Mouse (Mus musculus): Measurements from ENCODE around the gene Hpgds. TPM values are rescaled to one million over a fixed set of nuclear protein-coding genes. Genes with fewer than 3 reads are reported as not detected.

The Hpgds gene
- polyA plus RNA-seq, 1 experiment from 2014 or later: 5.3 TPM

DNA sequence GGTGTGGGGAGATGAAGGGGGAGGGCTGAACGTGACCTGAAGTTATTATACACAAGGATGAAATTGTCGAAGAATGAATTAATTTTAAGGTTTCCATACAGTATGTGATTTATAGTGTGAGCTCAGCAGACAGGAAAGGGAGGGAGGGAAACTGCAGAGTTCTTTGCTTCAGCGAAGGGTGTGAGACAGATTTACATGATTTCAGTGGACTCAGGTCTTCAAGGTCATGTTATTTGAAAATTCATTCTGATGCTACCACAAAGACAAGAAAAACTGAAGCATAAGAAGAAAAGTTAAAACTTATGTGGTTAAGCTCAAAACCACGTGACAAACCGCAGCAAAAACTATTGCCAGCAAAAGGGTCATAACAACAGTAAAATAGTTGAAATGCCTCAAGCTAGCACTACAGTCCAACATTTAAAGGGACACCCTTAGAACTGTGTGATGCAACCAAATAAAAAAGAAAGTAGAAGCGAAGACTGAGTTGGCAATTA lies 3.9 kb downstream of the Hpgds start:
- DNase-seq (ENCODE audit: low spot score) (no peak), ATAC-seq (replicated peaks; ENCODE audit: low FRiP score) (no peak)
- H3K9ac ChIP-seq (ENCODE audit: low read depth, low read length): no peak overlapping the region
- H3K4me3 ChIP-seq (ENCODE audit: low read depth, low read length): no peak overlapping the region
- 72% methylated on average over 6 of the region's 6 CpGs for WGBS
- H3K9me3 ChIP-seq (ENCODE audit: control insufficient read depth, low read length): no peaks in the 10 kb centered on the region
- H3K4me2 ChIP-seq: no peak overlapping the region
- no peaks in the 10 kb centered on the region for H3K27me3 ChIP-seq (replicated peaks; ENCODE audit: control insufficient read depth, insufficient read depth, low read length)
- no peaks in the 10 kb centered on the region for H3K36me3 ChIP-seq (ENCODE audit: control insufficient read depth, insufficient read depth, low read length)
- no peak overlapping the region for H3K27ac ChIP-seq (ENCODE audit: low read depth, low read length)
- no peaks in the 10 kb centered on the region for H3K4me1 ChIP-seq (replicated peaks; ENCODE audit: control insufficient read depth, insufficient read depth, low read length)

DNA sequence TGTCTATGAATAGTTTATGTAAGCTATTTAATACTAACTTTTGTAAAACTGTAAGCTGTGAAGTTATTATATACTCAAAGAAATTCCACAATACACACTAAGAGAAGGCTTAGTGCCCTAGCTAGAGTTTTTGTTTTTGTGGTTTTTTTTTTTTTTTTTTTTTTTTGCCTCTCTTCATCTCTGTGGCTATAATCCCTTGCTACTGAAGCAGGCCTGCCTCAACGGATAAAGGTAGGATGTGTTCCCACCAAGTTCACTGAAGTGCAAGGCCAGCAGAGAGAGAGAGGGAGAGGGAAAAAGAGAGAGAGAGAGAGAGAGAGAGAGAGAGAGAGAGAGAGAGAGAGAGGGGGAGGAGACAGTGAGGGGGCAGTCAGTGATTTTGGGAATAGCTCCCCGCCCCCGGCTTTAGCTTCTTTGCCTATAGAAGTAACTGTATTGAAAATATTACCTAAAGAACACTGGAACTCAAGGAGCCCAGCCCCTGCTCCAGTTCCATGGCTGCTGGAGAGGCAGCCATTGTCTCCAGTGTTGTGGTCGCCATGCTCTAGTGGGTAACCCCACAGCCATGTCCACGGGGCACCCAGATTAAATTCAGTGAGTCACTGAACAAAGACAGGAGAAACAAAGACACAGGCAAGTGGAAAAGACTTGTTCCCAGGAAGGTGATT lies 4.5 kb downstream of the Hpgds start:
- Histone ChIP-seq H3K27ac (ENCODE audit: low read depth, low read length) (no peak overlapping the region), H3K9ac (ENCODE audit: low read depth, low read length) (no peak overlapping the region), H3K4me1 (replicated peaks; ENCODE audit: control insufficient read depth, insufficient read depth, low read length) (no peaks in the 10 kb centered on the region), H3K4me2 (no peak overlapping the region), H3K27me3 (replicated peaks; ENCODE audit: control insufficient read depth, insufficient read depth, low read length) (no peaks in the 10 kb centered on the region), H3K9me3 (ENCODE audit: control insufficient read depth, low read length) (no peaks in the 10 kb centered on the region), H3K4me3 (ENCODE audit: low read depth, low read length) (no peak overlapping the region), H3K36me3 (ENCODE audit: control insufficient read depth, insufficient read depth, low read length) (no peaks in the 10 kb centered on the region)
- 75% methylated on average over 5 of the region's 5 CpGs for WGBS
- DNase-seq (ENCODE audit: low spot score) (no peak), ATAC-seq (replicated peaks; ENCODE audit: low FRiP score) (no peak)

DNA sequence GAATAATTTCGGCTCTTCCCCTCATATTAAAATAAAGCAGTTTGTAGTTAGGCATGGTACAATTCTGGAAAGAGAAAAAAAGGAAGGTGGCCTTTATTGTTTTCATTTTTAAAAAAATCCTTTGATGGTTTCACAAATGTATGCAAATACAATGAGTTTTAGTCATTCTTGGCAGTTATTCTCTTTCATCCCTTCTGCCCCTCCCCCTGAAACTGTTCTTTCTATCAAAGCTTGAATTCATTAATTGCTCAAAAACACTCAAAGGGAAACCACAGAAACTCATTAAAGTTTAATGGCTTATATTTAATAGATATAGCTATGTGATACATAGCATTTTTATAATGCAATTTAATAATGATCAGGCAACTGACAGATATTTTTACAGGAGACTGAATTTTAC lies 6.5 kb downstream of the Hpgds start:
- H3K4me1 ChIP-seq (replicated peaks; ENCODE audit: control insufficient read depth, insufficient read depth, low read length): no peaks in the 10 kb centered on the region
- no peak overlapping the region for H3K4me2 ChIP-seq
- no peak overlapping the region for H3K27ac ChIP-seq (ENCODE audit: low read depth, low read length)
- no peak for ATAC-seq (replicated peaks; ENCODE audit: low FRiP score)
- H3K27me3 ChIP-seq (replicated peaks; ENCODE audit: control insufficient read depth, insufficient read depth, low read length): no peaks in the 10 kb centered on the region
- 89% methylated on average over 1 of the region's 1 CpGs for WGBS
- H3K36me3 ChIP-seq (ENCODE audit: control insufficient read depth, insufficient read depth, low read length): no peaks in the 10 kb centered on the region
- DNase-seq (ENCODE audit: low spot score): no peak
- H3K9ac ChIP-seq (ENCODE audit: low read depth, low read length): no peak overlapping the region
- no peaks in the 10 kb centered on the region for H3K9me3 ChIP-seq (ENCODE audit: control insufficient read depth, low read length)
- H3K4me3 ChIP-seq (ENCODE audit: low read depth, low read length): no peak overlapping the region

DNA sequence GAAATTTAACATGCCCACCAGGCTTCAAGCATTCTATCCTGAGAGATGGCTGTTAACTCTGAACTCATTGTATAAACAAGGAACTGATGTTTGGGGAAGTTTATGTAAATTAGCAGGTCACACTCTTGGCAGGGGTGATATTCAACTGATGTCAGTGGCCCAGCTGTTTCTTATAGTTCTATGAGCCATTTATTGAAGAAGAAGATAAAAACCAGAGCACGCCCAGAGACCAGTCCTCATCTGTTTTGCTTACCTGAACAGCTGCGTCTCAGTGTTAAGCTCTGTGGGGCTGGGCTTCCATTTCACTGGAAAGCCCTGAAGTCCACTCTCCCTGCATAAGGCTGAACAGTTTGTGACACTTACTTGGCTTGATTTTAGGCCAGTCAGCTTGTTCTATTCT lies 6.9 kb downstream of the Hpgds start:
- H3K9me3 ChIP-seq (ENCODE audit: control insufficient read depth, low read length): no peaks in the 10 kb centered on the region
- WGBS: 59% methylated on average over 2 of the region's 2 CpGs
- H3K27ac ChIP-seq (ENCODE audit: low read depth, low read length): no peak overlapping the region
- no peaks in the 10 kb centered on the region for H3K27me3 ChIP-seq (replicated peaks; ENCODE audit: control insufficient read depth, insufficient read depth, low read length)
- H3K36me3 ChIP-seq (ENCODE audit: control insufficient read depth, insufficient read depth, low read length): no peaks in the 10 kb centered on the region
- H3K9ac ChIP-seq (ENCODE audit: low read depth, low read length): no peak overlapping the region
- ATAC-seq (replicated peaks; ENCODE audit: low FRiP score): no peak
- no peak overlapping the region for H3K4me3 ChIP-seq (ENCODE audit: low read depth, low read length)
- H3K4me1 ChIP-seq (replicated peaks; ENCODE audit: control insufficient read depth, insufficient read depth, low read length): no peaks in the 10 kb centered on the region
- DNase-seq (ENCODE audit: low spot score): no peak
- H3K4me2 ChIP-seq: no peak overlapping the region

DNA sequence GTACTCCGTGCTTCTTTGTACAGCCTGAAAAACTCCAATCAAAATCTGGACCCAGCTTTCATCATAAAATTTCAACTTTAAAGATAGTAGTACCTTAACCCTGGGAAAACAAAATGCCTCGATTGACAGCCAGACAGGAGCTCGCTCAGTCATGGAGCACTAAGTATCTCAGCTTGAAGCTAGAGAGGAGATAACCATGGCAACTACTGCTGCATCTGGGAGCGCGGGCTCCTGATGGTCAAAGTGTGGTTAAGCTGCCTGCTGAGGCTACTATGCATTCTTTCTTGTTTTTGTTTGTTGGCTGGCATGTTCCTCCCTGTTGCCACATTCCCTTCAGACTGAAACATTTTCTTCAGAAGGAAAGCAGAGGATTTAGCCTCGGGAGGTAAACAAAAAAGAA lies 12.3 kb downstream of the Hpgds start:
- ATAC-seq (replicated peaks; ENCODE audit: low FRiP score): no peak

DNA sequence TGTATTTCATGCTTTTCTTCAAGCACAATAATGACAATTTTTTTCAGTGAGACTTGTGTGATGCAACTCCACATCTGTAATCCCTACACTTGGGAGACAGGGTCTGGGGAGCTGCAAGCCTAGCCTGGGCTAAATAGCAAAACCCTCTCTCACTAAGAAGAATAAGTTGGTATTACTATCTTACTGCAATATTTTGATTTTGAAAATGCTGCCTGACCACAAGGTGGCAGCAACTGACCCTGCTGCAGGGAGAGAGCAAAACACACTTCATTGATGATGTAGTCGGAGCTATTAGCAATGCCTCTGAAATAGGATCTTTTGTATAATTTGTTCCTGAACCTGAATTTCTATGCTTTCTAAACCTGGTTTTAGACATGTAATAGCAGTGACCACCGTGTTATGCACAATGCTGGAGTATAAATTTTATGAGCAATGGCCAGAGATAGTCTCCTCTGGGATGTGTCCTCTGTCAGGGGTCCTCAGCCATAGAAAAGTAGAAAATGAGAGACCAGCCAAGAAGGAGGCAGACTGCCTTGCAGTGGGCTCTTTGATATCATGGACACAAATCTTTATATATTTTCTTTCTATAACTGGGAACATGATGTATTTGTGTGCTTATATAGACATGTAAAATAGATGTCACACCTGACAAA lies 18.5 kb downstream of the Hpgds start:
- Histone ChIP-seq H3K4me1 (replicated peaks; ENCODE audit: control insufficient read depth, insufficient read depth, low read length) (no peaks in the 10 kb centered on the region), H3K9me3 (ENCODE audit: control insufficient read depth, low read length) (no peaks in the 10 kb centered on the region), H3K4me2 (no peak overlapping the region), H3K36me3 (ENCODE audit: control insufficient read depth, insufficient read depth, low read length) (no peaks in the 10 kb centered on the region), H3K27ac (ENCODE audit: low read depth, low read length) (no peak overlapping the region), H3K27me3 (replicated peaks; ENCODE audit: control insufficient read depth, insufficient read depth, low read length) (no peaks in the 10 kb centered on the region), H3K4me3 (ENCODE audit: low read depth, low read length) (no peak overlapping the region), H3K9ac (ENCODE audit: low read depth, low read length) (no peak overlapping the region)
- 31% methylated on average over 2 of the region's 2 CpGs for WGBS
- no peak for DNase-seq (ENCODE audit: low spot score)
- ATAC-seq (replicated peaks; ENCODE audit: low FRiP score): no peak

More for the DNA sequence above, 12.3 kb downstream of the Hpgds start:
- Histone ChIP-seq H3K27me3 (replicated peaks; ENCODE audit: control insufficient read depth, insufficient read depth, low read length) (no peaks in the 10 kb centered on the region), H3K4me2 (no peak overlapping the region), H3K36me3 (ENCODE audit: control insufficient read depth, insufficient read depth, low read length) (no peaks in the 10 kb centered on the region), H3K27ac (ENCODE audit: low read depth, low read length) (no peak overlapping the region), H3K9ac (ENCODE audit: low read depth, low read length) (no peak overlapping the region), H3K4me3 (ENCODE audit: low read depth, low read length) (no peak overlapping the region), H3K4me1 (replicated peaks; ENCODE audit: control insufficient read depth, insufficient read depth, low read length) (no peaks in the 10 kb centered on the region), H3K9me3 (ENCODE audit: control insufficient read depth, low read length) (no peaks in the 10 kb centered on the region)
- 81% methylated on average over 6 of the region's 6 CpGs for WGBS
- DNase-seq (ENCODE audit: low spot score): no peak

DNA sequence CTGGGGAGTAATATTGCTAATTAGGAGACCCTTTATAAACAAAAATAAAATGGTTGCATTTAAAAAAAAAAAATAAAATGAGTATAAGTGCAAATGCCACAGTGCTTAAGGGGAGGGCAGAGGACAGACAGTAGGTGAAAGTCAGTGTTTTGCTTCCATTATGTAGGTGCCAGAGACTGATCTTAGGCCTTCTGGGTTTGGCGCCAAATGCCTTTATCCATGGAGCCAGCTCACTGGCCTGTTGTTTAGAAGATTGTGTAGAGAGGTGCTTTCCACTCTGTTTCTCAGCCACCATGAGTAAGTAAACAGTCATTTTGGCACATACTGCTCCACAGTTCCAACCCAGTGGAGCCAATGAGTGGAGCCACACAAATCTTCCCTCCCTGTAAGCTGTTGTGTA lies 27.2 kb downstream of the Hpgds start:
- H3K9ac ChIP-seq (ENCODE audit: low read depth, low read length): no peak overlapping the region
- no peak overlapping the region for H3K27ac ChIP-seq (ENCODE audit: low read depth, low read length)
- H3K36me3 ChIP-seq (ENCODE audit: control insufficient read depth, insufficient read depth, low read length): peaks cover 12% of the 10 kb centered on the region
- no peaks in the 10 kb centered on the region for H3K9me3 ChIP-seq (ENCODE audit: control insufficient read depth, low read length)
- H3K4me3 ChIP-seq (ENCODE audit: low read depth, low read length): no peak overlapping the region
- no peak for ATAC-seq (replicated peaks; ENCODE audit: low FRiP score)
- H3K27me3 ChIP-seq (replicated peaks; ENCODE audit: control insufficient read depth, insufficient read depth, low read length): no peaks in the 10 kb centered on the region
- no peak overlapping the region for H3K4me2 ChIP-seq
- DNase-seq (ENCODE audit: low spot score): no peak
- H3K4me1 ChIP-seq (replicated peaks; ENCODE audit: control insufficient read depth, insufficient read depth, low read length): no peaks in the 10 kb centered on the region
- 90% methylated on average over 1 of the region's 1 CpGs for WGBS

DNA sequence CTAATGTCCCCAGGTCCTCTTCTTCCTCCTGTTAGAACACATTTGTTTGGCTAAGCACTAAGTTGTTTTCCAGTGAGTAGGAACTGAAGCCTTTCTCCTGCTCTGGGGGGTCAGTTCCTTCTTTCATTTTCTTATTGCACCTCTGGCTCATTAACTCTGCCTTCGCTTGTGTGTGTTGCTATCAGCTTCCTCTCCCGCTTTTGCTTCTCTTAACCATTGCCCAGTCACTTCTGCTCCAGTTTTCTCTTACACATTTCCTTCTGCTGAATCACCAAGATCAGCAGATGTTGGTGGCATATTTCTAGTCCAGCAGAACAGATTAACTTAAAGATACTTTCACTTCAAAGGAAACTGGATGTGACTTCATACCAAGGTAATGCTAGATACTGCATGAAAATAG lies 29.8 kb downstream of the Hpgds start:
- H3K27ac ChIP-seq (ENCODE audit: low read depth, low read length): no peak overlapping the region
- no peaks in the 10 kb centered on the region for H3K4me1 ChIP-seq (replicated peaks; ENCODE audit: control insufficient read depth, insufficient read depth, low read length)
- H3K9me3 ChIP-seq (ENCODE audit: control insufficient read depth, low read length): no peaks in the 10 kb centered on the region
- ATAC-seq (replicated peaks; ENCODE audit: low FRiP score) (no peak), DNase-seq (ENCODE audit: low spot score) (no peak)
- WGBS: 92% methylated on average over 2 of the region's 2 CpGs
- H3K27me3 ChIP-seq (replicated peaks; ENCODE audit: control insufficient read depth, insufficient read depth, low read length): no peaks in the 10 kb centered on the region
- H3K4me3 ChIP-seq (ENCODE audit: low read depth, low read length): no peak overlapping the region
- H3K4me2 ChIP-seq: no peak overlapping the region
- peaks cover 15% of the 10 kb centered on the region for H3K36me3 ChIP-seq (ENCODE audit: control insufficient read depth, insufficient read depth, low read length)
- H3K9ac ChIP-seq (ENCODE audit: low read depth, low read length): no peak overlapping the region

DNA sequence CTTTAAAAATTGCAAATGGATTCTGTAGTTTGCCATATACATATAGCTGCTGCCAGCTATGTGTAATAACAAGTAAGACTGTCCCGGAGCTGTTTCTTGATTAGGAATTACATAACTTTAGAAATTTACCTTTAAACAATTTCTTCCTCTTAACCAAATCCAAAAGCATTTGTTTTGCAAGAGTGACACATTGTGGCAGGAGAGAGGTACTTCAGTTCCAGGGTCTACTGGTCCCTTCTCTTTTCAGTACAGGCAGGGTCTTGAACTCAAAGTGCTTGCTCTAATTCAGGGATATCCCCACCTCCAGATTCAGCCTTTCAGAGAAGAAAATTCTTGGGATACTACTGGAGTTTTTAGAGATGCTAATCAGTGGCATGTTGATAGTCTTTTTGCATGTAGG lies 65.6 kb downstream of the Hpgds start:
- Histone ChIP-seq H3K9ac (ENCODE audit: low read depth, low read length) (no peak overlapping the region), H3K4me3 (ENCODE audit: low read depth, low read length) (no peak overlapping the region), H3K36me3 (ENCODE audit: control insufficient read depth, insufficient read depth, low read length) (peaks cover 8% of the 10 kb centered on the region; the same call in 1 of the 2 replicates), H3K27me3 (replicated peaks; ENCODE audit: control insufficient read depth, insufficient read depth, low read length) (no peaks in the 10 kb centered on the region), H3K4me1 (replicated peaks; ENCODE audit: control insufficient read depth, insufficient read depth, low read length) (no peaks in the 10 kb centered on the region), H3K27ac (ENCODE audit: low read depth, low read length) (no peak overlapping the region), H3K9me3 (ENCODE audit: control insufficient read depth, low read length) (no peaks in the 10 kb centered on the region), H3K4me2 (no peak overlapping the region)
- 95% methylated on average over 1 of the region's 1 CpGs for WGBS
- ATAC-seq (replicated peaks; ENCODE audit: low FRiP score) (no peak), DNase-seq (ENCODE audit: low spot score) (no peak)
